Comparison of ENCODE assay signal across 18 mouse cellular contexts in genomic region chr7:24891241-24892124, GRCm38 (mm10). TPM values are rescaled to one million over a fixed set of nuclear protein-coding genes. Genes with fewer than 3 reads are reported as not detected.
DNase-seq lines count a peak whose midpoint lies in the region; ATAC-seq lines count a peak whose summit lies in the region.
"Had no signal": no experiment of that assay in that cellular context is flagged by ENCODE, and none has a peak within 500 bp of the region (broad histone marks: within the 10 kb centered on the region; RNA-seq: fewer than 3 reads in every experiment).

No protein-coding gene starts in this region.

- H3K9me3 ChIP-seq in liver, embryonic 11.5 days (ENCODE audit: control insufficient read depth, low read length) = no peaks in the 10 kb centered on the region
- H3K9me3 ChIP-seq in liver, embryonic 13.5 days (replicated peaks) = no peaks in the 10 kb centered on the region
- H3K9me3 ChIP-seq: embryonic facial prominence, embryonic 15.5 days; midbrain, embryonic 12.5 days had no signal

- no peak overlapping the region for H3K4me3 ChIP-seq in liver, embryonic 11.5 days (ENCODE audit: low read depth, low read length)
- no peak overlapping the region for H3K4me3 ChIP-seq in liver, embryonic 13.5 days (replicated peaks)
- H3K4me3 ChIP-seq: embryonic facial prominence, embryonic 15.5 days; midbrain, embryonic 12.5 days had no signal

- DNase-seq in liver, embryonic 11.5 days (ENCODE audit: low spot score) = peak; percentile 44
- DNase-seq in liver (no peak), 416B (ENCODE audit: low read depth) (peak; percentile 43), ES-CJ7 (ENCODE audit: low read depth, low spot score) (peak; percentile 43)
- no peak for DNase-seq in liver, embryonic 13.5 days
- DNase-seq in cerebellum, adult 18-20 months = no peak
- no peak for DNase-seq in cerebellum, postnatal 36 days
- DNase-seq: adrenal gland, adult 2 months; cerebellum, adult 8-10 months; forebrain, postnatal 0 days; heart, postnatal 36 days; kidney, adult 2 months; kidney, postnatal 36 days; lung, adult 2 months had no signal

- no peak overlapping the region for H3K9ac ChIP-seq in liver, embryonic 11.5 days (ENCODE audit: low read depth, low read length)
- peak overlapping the region; percentile 8; the same call in 1 of the 2 replicates for H3K9ac ChIP-seq in liver, embryonic 13.5 days
- H3K9ac ChIP-seq: embryonic facial prominence, embryonic 15.5 days; forebrain, postnatal 0 days; midbrain, embryonic 12.5 days had no signal

- peaks cover 36% of the 10 kb centered on the region for H3K36me3 ChIP-seq in liver, embryonic 11.5 days (ENCODE audit: control insufficient read depth, insufficient read depth, low read length)
- H3K36me3 ChIP-seq in liver, embryonic 13.5 days = peaks cover 50% of the 10 kb centered on the region

- ATAC-seq in liver, embryonic 11.5 days (replicated peaks; ENCODE audit: low FRiP score) = no peak
- ATAC-seq in liver, embryonic 13.5 days (ENCODE audit: low read depth) = no peak

- H3K27ac ChIP-seq in liver, embryonic 11.5 days (ENCODE audit: low read depth, low read length) = no peak overlapping the region
- peak overlapping the region; percentile 59 for H3K27ac ChIP-seq in liver, embryonic 13.5 days
- H3K27ac ChIP-seq: embryonic facial prominence, embryonic 15.5 days; hindbrain, postnatal 0 days; midbrain, embryonic 12.5 days had no signal

- 59% methylated on average over 3 of the region's 3 CpGs for WGBS in liver, embryonic 11.5 days
- 54% methylated on average over 3 of the region's 3 CpGs for WGBS in liver, embryonic 13.5 days (ENCODE audit: insufficient replicate concordance)

- H3K27me3 ChIP-seq in liver, embryonic 11.5 days (replicated peaks; ENCODE audit: control insufficient read depth, insufficient read depth, low read length) = no peaks in the 10 kb centered on the region
- H3K27me3 ChIP-seq in liver, embryonic 13.5 days = no peaks in the 10 kb centered on the region
- H3K27me3 ChIP-seq: embryonic facial prominence, embryonic 15.5 days; midbrain, embryonic 12.5 days had no signal

- no peak overlapping the region for H3K4me2 ChIP-seq in liver, embryonic 11.5 days
- no peak overlapping the region for H3K4me2 ChIP-seq in liver, embryonic 13.5 days
- H3K4me2 ChIP-seq: embryonic facial prominence, embryonic 15.5 days; heart, embryonic 11.5 days; midbrain, embryonic 12.5 days had no signal

- peaks cover 17% of the 10 kb centered on the region for H3K4me1 ChIP-seq in liver, embryonic 11.5 days (replicated peaks; ENCODE audit: control insufficient read depth, insufficient read depth, low read length)
- peaks cover 48% of the 10 kb centered on the region for H3K4me1 ChIP-seq in liver, embryonic 13.5 days (replicated peaks)

RNA-seq across cellular contexts. Expression of gene Cd79a, which starts 5.7 kb away (rescaled TPM):
- polyA plus RNA-seq in liver, embryonic 11.5 days (2014; fragmentation: Nextera tagmentation; extraction: Ambion mirVana) = 0.12 TPM in 1 of 2 replicates, not detected in the other
- 0.51 and 0.61 TPM in 2 replicates for polyA plus RNA-seq in liver, embryonic 13.5 days (2015; fragmentation: Nextera tagmentation; extraction: Ambion mirVana)

RNA-seq across cellular contexts. Expression of gene Rps19, which starts 7.3 kb away (rescaled TPM):
- 2,415 and 2,620 TPM in 2 replicates for polyA plus RNA-seq in liver, embryonic 11.5 days (2014; fragmentation: Nextera tagmentation; extraction: Ambion mirVana)
- 1,483 and 1,612 TPM in 2 replicates for polyA plus RNA-seq in liver, embryonic 13.5 days (2015; fragmentation: Nextera tagmentation; extraction: Ambion mirVana)

RNA-seq across cellular contexts. Expression of gene Arhgef1, which starts 11.2 kb away (rescaled TPM):
- 98.6 and 103 TPM in 2 replicates for polyA plus RNA-seq in liver, embryonic 11.5 days (2014; fragmentation: Nextera tagmentation; extraction: Ambion mirVana)
- polyA plus RNA-seq in liver, embryonic 13.5 days (2015; fragmentation: Nextera tagmentation; extraction: Ambion mirVana) = 44.3 and 48.2 TPM in 2 replicates

RNA-seq across cellular contexts. Expression of gene Dmrtc2, which starts 21.6 kb away (rescaled TPM):
- not detected in 2 replicates for polyA plus RNA-seq in liver, embryonic 11.5 days (2014; fragmentation: Nextera tagmentation; extraction: Ambion mirVana)
- polyA plus RNA-seq in liver, embryonic 13.5 days (2015; fragmentation: Nextera tagmentation; extraction: Ambion mirVana) = not detected in 2 replicates
- polyA plus RNA-seq: adrenal gland, adult 2 months; heart, embryonic 11.5 days; kidney, adult 2 months; lung, adult 2 months; midbrain, embryonic 12.5 days had no signal

RNA-seq across cellular contexts. Expression of gene Lypd4, which starts 21.7 kb away (rescaled TPM):
- not detected in 2 replicates for polyA plus RNA-seq in liver, embryonic 11.5 days (2014; fragmentation: Nextera tagmentation; extraction: Ambion mirVana)
- not detected in 2 replicates for polyA plus RNA-seq in liver, embryonic 13.5 days (2015; fragmentation: Nextera tagmentation; extraction: Ambion mirVana)
- polyA plus RNA-seq: adrenal gland, adult 2 months; embryonic facial prominence, embryonic 15.5 days; forebrain, postnatal 0 days; heart, embryonic 11.5 days; hindbrain, postnatal 0 days; lung, adult 2 months; midbrain, embryonic 12.5 days had no signal

Comparison
In these comparisons a context has a peak if more than half of its experiments do, and no peak if none do; other contexts are left out.
1. DNase-seq: peak in liver, embryonic 11.5 days (single experiment), 416B (single experiment) and ES-CJ7 (single experiment); none in liver (single experiment), liver, embryonic 13.5 days (single experiment), cerebellum, adult 18-20 months (0 of 2) and cerebellum, postnatal 36 days (0 of 2).